Mouse (Mus musculus): ENCODE results near the gene Sall2.
"Not testable (repeated sequence)": the region's sequence is repeated elsewhere in the genome, so short reads cannot be mapped to it uniquely, and the experiment has no call there.

Gene Sall2

GRCm38 (mm10) chr14:52327910-52328812 is at the start of gene Sall2:
Sall2 (minus strand) TSS chr14:52328762.
- no peak for DNase-seq

- DNase-seq = no peak
These were observed 40.2 kb upstream of the Sall2 start for GRCm38 (mm10) chr14:52368741-52369140.

GRCm38 (mm10) chr14:52356308-52356707 is 27.7 kb upstream of the Sall2 start, which contains the start of gene Olfr1513:
Olfr1513 (minus strand) TSS chr14:52356408.
- no peak for DNase-seq

GRCm38 (mm10) chr14:52339512-52339852 is 10.9 kb upstream of the Sall2 start:
- DNase-seq = no peak

- DNase-seq = peak; percentile 40
These were observed 10.4 kb upstream of the Sall2 start for GRCm38 (mm10) chr14:52338751-52339511.

GRCm38 (mm10) chr14:52332171-52332570 is 3.6 kb upstream of the Sall2 start:
- DNase-seq = no peak

GRCm38 (mm10) chr14:52331069-52331750 is 2.6 kb upstream of the Sall2 start:
- DNase-seq = no peak

- no peak for DNase-seq
These were observed 1.1 kb downstream of the Sall2 start for GRCm38 (mm10) chr14:52327375-52327901.

- DNase-seq = no peak
These were observed 2.7 kb downstream of the Sall2 start for GRCm38 (mm10) chr14:52325890-52326289.

- DNase-seq = no peak
These were observed 9.2 kb downstream of the Sall2 start for GRCm38 (mm10) chr14:52319361-52319760.

- DNase-seq = peak; percentile 26
These were observed 11.9 kb downstream of the Sall2 start for GRCm38 (mm10) chr14:52316441-52317225.

GRCm38 (mm10) chr14:52315792-52316440 is 12.6 kb downstream of the Sall2 start:
- peak; percentile 75 for DNase-seq

- no peak for DNase-seq
These were observed 13.2 kb downstream of the Sall2 start for GRCm38 (mm10) chr14:52315283-52315780.

- peak; percentile 24 for DNase-seq
These were observed 13.8 kb downstream of the Sall2 start for GRCm38 (mm10) chr14:52314808-52315150.

GRCm38 (mm10) chr14:52313931-52314807 is 14.4 kb downstream of the Sall2 start:
- DNase-seq = no peak

GRCm38 (mm10) chr14:52310906-52311305 is 17.7 kb downstream of the Sall2 start:
- no peak for DNase-seq

- not testable (repeated sequence) for DNase-seq
These were observed 18.2 kb downstream of the Sall2 start for GRCm38 (mm10) chr14:52310343-52310742.

GRCm38 (mm10) chr14:52306100-52306499 is 22.5 kb downstream of the Sall2 start:
- DNase-seq = no peak

- peak; percentile 89 for DNase-seq
These were observed 23.8 kb downstream of the Sall2 start, which contains the start of gene Mettl3 for GRCm38 (mm10) chr14:52304644-52305271. Mettl3 (minus strand) TSS chr14:52305128.

- not testable (repeated sequence) for DNase-seq
These were observed 25.0 kb downstream of the Sall2 start for GRCm38 (mm10) chr14:52303517-52303916.

Data from right cerebral cortex, postnatal 25 days (tissue).